Mouse (Mus musculus): Measurements from ENCODE around the gene Gnat1. TPM values are rescaled to one million over a fixed set of nuclear protein-coding genes. Genes with fewer than 3 reads are reported as not detected.

The Gnat1 gene
- total RNA-seq, 1 experiment from 2014 or later, result not detected

DNA sequence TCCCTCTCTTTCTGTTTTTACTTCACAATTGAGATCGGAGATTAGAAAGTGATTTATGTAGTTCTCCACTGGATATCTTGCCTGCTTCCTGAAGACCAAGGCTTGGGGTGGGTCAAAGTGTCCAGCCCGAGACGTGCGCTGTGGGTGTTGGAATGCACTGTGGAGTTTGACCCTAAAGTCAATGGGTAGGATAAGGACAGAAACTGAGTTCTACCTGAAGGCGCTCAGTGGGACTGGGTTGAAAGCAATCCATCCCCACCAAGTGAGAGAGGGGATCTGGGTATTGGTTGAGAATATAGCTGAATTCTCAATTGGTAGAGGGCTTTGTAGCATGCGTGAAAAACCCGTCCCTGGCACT lies 34.4 kb downstream of the Gnat1 start:
- DNase-seq, result no peak

DNA sequence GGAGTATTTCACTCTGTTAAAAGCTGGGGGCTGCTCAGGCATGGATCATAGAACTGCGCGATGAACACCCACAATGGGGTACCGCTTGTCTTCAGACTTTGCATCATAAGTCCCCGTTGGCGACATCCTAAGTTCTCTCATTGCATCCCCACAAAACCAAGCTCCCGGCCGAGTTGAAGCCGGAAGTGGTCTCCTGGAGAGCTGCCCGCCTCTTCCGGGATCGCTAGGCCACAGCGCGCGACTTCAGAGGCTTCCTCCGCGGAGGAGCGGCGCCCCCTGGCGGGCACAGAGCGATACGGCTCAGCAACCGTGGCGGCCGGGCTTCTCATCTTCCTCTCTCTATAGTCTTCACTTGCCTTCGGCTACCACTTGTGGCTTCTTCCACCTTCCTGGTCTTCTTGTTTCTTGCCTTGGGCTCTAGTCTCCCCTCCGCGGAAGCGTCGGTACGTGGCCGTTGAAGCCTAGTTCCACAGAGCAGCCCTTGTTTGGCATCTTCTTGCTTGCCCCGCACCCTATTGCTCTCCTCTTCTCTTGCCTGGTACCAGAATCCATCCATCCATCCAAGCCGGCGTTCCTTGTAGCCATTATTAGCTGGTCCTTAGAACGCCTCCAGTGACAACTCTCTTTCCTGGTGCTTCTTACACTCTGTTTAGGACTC lies 34.9 kb downstream of the Gnat1 start:
- DNase-seq, result peak; percentile 95

DNA sequence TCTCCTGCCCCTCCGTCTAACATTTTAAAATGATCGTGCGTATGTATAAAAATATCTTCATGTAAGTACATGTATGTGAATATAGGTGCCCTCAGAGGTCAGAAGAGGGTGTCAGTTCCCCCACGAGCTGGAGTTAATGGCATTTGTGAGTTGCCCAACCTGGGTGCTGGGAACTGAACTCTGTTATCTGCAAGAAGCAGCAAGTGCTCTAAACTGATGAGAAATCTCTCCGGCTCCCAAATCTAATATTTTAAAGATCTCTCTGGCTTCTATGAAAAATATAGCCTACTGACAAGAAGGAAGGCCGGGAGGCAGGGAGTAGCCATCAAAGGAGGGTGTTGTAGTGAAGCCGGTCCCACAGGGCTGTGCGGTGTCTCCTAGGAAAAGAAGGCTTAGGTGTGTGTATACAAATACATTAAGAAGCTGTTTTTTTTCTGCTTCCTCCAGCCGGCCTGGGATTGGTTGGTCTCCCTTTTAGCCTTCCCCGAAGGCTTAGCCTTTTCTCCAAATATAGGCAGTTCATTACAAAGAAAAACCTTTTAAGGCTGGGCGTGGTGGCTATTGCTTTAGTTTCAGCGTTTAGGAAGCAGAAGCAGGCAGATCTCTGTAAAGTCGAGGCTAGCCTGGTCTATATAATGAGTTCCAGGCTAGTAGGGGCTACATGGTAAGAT lies 35.8 kb downstream of the Gnat1 start:
- DNase-seq, result no peak

DNA sequence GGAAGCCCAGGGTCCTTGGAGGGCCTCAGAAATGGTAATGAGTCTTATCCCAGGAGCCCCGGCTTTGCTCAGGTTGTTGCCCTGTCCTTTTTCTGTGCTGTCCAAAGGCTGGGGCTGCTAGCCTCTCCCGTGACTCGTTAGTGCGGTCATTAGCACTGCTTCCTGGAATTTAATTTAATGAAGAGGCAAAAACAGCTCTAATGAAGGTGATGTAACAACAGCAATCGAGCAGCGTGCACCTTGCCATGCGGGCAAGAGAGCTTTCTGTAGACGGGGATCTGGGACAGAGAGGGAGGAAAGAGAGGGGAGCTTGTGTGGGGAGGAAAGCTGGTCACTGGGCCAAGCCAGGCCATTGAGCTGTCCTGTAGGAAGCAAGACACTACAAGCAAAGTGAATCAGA lies 37.8 kb downstream of the Gnat1 start:
- no peak for DNase-seq

DNA sequence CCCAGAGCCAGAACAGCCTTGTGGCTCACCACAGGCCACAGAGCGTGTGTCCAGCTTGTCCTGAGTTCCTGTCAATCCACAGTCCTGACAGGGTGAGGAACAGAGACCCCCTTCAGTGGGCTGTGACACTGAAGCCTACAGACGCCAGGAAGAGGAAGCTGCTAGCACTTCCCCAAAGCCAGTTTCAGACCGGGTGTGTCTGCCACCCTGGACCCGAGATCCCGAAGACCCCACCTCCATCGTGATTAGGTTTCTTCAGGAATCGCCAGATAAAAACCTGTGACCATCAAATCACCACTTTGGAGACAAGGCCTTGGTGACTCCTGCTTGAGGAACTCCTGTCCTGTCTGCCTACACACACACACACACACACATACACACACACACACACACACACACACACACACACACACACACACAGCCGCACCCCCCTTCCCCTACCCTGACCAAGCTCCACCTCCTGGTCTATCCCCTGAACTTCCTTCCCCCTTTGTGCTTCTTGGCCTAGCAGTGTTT lies 39.2 kb downstream of the Gnat1 start:
- DNase-seq, result no peak

DNA sequence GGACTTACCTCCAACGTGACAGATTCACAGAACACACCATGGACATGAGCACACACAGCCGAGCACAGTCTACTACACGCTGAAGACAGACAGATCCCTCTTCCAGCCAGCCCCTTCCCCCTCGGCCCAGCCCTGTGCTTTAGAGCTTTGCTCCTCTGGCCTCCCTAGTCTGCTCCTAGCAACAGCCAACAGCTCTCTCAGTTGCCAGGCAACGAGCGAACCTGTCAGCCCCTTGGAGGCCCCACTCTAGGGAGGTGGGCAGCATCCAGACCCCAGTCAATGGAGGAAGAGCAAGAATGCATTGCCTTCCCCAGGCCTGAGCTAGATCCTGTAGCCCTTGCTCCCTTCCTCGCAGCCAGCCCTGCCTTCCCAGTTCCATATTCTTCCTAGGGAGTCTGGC lies 42.4 kb downstream of the Gnat1 start:
- DNase-seq, result no peak

DNA sequence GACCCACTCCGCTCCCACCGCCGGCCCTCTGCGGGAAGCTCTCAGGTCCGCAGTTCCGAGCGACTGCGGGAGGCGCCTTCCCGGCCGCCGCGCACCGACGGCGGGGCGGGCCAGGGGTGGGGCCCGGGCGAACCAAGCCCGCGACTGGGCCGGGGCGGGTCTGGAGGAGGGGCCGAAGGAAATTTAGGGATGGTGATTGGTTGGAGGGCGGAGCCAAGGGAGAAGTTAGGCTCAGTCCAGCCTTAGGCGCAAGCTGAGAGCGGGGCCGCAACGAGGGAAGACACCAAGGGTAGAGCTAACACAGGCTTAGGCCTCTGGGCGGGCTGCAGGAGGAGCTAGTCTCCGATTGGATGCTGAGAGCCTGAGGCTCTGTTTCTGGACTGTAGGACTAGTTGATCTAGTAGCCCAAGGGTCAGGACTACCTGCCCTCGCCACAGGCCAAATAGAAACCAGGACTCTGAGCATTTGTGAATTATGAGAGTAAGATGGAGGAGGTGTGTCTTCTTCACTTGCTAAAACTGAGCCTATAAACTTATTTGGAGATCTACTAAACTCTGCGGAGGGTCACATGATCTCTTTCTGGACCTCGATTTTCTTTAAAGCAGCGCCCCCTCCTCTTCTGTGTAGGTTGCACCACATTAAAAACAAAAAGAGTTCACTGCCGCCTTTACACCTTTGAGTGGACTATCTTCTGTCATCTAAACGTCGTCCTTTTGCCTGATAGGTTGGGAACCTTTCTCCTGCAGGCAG lies 44.1 kb downstream of the Gnat1 start, which contains the start of gene Gnai2:
Gene Gnai2, minus strand, starts transcription at position 89 of the 750 bp plus-strand sequence.
- DNase-seq, result peak; percentile 96

DNA sequence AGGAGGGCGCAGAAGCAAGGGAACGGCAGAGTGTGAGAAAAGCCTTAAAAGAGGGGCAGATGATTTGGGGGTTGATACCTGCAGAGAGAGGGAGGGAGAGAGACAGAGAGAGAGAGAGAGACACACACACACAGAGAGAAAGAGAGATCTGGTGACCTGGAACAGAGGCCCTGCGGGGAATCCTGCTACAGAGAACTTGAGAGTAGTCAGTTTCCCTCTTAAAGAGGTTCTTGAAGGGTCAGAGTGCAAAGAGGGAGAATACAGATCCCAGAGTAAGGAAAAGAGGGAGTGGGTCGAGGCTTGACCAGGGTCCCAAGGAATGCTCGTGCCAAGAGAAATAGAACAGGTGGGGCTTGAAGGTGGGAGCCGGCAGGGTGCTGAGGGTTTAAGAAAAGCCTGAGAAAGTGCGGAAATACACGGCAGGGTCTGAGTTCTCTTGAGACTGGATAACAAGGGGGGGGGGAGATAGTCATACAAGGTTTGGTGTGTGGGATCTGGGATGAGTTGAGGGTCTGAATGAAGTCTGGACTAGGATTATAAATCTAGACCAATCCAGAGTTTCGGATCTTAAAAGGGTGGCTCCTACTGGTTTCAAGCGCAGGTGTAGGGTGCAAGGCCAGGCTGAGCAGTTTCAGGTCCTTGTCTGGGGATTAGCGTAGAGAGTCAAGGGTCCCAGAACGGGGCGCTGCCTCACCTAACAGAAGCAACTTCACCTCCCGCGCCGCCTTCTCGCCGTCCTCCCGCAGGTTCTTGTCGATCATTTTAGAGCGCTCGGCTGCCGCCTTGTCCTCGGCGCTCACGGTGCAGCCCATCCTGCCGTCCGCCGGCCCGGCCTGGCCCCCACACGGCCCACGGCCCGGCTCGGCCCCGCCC lies 44.9 kb downstream of the Gnat1 start:
- no peak for DNase-seq

DNA sequence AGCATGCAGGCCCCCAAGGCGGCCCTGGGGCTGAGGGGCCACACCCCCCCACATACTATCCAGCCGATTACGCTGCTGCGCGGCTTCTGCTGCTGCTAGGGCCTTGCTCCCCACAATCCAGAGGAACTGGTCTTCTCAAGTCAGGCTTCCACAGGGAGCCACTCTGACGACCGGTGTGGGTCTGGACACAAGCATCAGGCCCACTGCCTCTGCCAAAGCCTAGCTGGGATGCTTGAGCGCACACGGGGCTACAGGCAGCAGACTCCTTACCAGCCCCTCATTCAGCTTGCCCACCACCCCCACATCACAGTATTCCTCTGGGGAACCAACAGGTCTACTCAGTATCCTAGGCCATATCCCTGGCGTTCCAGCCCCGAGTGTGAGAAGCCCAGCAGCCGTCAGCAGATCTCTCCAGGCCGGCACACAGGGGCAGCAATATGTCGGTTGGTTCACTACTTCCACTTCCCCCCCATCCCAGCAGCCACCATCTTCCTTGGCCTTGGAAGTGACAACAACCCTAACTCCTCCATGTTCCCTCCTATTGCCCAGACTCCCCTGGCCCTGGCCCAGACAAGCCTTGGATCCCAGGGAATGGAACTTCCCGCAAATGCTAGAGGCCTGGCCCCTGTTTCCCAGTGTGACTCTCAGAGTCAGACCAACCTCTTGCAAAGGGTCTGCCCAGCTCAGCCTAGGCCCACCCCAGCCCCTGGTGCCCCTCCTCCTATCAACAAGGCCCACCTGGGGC lies 45.7 kb downstream of the Gnat1 start:
- DNase-seq, result no peak

DNA sequence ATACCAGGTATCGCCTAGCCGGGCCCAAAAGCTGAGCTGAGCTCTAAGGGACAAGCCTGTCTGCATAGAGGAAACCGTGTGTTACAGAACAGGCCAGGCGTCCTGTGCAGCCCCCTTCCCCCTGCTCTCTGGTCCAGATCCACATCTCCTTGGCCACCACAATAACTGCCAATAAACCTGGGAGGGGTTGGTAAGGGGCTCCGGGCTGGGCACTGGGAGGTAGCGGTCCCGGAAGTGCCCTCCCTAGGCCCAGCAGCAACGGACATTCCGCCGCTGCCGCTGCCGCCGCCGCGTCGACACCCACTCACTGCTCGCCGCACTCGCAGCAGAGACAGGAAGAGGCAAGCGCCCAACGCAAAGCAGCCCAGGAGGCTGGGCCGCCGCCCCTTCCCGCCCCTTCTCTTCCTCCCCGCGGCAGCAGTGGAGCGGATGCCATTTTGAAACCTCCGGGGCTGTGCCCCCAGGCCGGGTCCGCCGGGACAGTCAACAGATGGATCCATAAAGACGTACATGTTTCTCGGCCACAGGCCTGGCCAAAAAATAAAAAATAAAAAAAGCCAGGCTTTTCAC lies 46.3 kb downstream of the Gnat1 start:
- DNase-seq, result peak; percentile 82

DNA sequence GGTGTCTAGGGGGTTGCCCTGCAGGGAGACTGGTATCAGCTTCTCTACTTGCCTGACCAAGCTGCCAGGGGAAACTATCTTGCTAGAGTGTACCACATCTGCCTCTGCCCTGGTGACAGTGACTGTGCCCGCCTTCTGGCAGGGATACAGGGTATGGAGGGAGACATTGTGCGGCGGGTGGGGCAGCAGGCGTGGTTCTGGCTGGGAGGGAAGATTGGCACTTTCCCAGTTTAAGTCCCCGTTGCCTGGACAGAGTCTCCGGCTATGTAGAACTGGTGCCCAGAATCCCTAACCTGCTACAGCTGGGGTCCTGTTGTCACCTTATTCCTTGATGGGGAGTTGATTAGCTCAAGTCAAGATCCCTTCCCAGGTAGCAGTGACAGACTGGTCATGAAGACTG lies 47.0 kb downstream of the Gnat1 start:
- peak; percentile 42 for DNase-seq

DNA sequence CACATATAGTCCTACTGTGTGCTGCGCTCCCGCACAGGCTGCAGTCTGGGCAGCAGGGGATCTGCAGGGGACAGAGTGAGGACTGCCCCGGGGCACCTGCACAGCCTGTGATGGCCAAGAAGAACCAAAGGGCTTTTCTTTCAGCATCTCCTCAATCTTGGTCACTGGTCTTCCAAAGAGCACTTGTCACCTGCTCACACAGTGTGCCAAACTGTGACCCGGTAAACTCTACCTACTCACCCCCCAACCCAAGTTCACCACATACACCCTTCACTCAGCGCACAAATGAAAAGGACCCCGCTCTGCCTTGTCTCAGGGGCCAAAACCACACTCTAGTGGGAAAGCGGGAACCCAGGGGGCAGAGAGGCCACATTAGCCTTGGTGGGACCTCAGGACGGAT lies 47.7 kb downstream of the Gnat1 start:
- DNase-seq, result no peak

DNA sequence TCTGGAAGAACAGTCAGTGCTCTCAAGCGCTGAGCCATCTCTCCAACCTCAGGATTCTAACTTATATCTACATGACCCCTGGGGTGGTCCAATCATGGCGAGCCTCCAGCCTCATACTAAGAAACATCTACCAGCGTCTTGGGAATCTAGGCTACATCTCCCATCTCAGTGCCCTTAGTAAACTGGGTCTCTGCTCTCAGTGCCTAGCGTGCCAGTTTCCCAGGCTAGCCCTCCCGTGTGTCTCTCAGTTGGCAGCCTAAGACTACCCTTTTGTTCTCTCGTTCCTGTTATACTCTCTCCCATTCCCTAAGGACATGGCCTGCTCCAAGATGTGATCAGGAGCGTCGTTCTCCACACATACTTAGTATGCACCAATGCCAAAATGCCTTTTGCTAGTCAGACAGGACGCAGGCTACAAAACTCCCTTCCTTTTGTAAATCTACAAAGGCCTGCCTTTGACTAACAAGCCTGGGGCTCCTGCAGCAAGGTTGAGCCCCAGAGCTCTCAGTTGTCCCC lies 48.1 kb downstream of the Gnat1 start:
- DNase-seq, result no peak

DNA sequence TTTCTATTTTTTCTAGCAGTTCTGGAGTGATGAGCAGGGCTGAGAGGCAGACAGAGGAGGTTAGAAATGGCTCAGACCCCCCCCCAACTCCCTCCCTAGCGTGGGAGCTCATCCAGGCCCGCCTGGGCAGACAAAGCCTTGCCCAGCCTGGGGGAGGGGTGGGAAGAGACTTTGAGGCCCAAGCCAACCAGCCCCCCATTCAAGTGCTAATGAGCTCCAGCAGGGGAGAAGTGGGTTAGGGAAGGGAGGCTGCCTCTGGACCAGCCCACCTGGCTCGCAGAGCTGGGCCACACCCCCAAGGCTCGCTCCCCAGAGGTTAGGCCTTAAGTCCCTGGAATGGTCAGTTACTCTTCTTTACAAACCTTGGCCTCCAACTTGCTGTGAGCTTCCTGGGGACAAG lies 48.9 kb downstream of the Gnat1 start:
- DNase-seq, result no peak

DNA sequence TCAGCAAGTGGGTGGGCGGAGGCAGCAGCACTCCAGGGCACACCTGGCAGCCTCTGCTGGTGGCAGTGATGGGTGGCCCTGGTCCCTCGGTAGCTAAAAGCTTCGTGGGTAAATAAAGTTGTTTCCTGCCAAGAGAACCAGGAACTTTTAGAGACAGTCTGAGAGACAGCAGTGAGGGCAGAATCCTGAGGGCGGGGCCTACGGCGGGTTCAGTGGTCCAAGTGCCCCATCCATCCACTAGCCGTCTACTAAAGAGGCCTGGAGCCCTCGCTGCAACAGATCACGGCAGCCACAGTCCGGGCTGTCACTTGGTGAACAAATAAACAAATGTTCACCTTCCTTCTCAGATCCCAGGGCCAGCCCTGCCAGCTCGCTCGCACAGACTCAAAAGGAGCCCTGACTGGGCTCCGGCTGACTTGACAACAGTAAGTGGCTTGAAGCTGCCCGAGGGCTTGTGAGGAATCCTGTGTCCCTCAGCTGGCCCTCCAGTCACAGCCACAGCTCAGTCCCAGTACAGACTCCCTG lies 49.5 kb downstream of the Gnat1 start:
- DNase-seq, result no peak

DNA sequence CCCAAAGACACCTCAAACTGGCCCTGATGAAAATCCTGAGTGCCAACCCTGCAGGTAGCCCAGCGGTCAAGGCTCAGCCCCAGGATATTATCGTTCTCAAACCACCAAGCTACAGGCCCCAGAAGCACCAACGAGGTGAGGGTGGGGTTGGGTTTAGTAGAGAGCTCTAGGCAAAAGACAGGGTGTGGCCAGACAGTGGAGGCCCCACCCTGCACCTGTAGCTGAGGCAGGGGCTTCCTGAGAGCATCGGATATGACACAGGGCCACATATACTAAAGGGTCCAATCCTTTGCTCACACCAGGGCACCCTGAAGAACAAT lies 50.1 kb downstream of the Gnat1 start:
- DNase-seq, result no peak

DNA sequence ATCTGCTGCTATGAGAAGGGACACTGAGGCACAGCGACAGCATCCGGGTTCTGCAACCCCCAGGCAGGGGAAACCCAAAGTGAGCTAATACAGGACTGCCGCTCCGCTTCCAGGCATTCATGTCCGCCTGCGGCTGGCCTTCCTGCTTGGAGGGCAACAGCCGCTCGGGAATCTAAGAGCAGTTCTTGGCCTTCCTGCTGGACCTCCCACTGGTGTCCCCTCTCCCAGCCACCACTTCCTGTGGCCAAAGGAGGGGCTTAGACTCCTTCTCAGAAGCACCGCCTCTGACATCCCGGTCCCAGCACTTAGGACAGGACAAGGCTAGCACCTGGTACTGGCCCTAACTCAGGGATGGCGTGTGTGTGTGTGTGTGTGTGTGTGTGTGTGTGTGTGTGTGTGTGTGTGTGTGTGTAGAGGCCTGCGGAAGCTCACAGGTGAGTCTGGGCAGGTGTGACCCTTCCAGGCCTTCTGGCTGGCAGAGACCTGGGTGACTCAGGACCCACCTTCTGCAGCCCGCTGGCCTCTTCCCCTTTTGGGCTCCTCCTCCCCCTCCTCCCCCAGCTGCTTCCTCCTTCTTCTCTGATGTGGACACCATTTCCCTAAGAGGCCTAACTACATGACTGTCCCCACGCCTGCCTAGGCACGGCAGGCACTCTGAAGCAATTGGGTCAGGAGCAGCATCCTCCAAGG lies 50.6 kb downstream of the Gnat1 start:
- no peak for DNase-seq

DNA sequence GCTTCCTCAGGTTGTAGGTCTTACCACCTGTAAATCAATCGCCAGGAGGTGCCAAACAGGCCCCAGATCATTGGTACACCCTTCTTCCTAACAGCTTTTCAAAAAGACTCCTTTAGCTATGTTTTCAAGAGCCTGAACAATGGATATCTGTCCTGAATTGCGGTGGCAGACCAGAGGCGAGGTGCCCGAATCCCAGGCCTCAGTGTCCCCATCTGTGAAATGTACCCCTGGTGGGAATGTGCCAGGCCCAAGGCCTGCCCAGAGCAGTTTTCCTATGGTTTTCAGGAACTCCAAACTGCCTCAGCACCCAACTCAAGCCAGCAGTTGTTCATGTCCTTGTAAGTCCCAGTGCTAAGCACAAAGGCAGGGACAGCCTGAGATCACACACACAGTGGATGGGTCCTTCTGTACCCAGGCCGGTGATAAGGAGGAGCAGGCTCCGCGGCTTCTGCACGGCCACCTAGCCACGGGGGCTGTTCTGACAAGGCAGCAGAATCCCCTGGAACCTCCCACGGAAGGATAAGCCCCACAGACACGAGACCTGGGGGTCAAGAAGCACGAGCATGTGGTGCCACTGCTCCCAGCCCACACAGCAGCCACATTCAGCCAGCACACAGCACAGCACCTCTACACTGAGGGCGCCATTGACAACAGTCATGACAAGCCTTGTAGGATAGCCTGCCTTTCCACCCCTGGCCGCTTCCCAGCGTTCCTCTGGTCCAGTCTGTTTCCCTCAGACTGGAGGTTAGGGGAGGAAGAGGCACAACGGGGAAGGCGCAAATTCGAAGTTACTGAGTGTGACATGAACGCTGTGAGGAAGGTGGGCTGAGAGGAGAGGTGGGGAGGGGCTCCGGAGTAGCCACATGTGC lies 51.9 kb downstream of the Gnat1 start:
- DNase-seq, result no peak

DNA sequence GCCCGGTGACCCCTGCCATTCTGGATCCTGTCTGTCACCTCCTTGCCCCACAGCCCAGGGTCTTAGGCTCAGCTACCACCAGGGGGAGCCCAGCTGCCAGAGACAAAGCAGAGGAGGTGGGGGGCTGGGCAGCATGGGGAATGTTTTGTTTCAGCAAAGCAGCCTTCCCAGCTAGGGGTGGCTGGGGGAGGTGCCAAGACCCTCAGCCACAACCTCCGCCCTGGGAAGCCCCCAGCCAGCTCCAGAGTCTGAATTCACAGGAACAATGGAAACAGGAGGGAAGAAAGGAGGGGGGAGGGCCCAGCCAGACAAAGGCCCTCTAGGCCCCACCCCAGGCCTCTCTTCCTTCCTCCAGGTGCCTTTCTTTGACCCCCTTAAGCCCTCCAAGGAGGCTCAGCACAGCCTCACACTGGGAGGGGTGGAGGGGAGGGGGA lies 52.7 kb downstream of the Gnat1 start:
- peak; percentile 77 for DNase-seq

Data from adrenal gland, postnatal 25 days (tissue).